Mouse (Mus musculus) CH12.LX (cell line): ENCODE data around the gene Cdsn.

Experiments used
- CHD1 ChIP-seq: IDR thresholded peaks from 2 replicates; pipeline ENCODE4 v1.6.1; 2012; ENCODE audit warnings: low read depth, low read length, improper control_type of control experiment, inconsistent platforms
- CTCF ChIP-seq, 2 experiments: IDR thresholded peaks in 1 of 2; conservative IDR thresholded peaks in 1 of 2; 2 replicates each; pipeline ENCODE4 v1.5.1; 2011 to 2012; ENCODE audit warnings: low read depth in 2 of 2, low read length in 2 of 2, improper control_type of control experiment in 1 of 2, inconsistent platforms in 1 of 2, mild to moderate bottlenecking in 1 of 2, moderate library complexity in 1 of 2
- GABPA ChIP-seq: IDR thresholded peaks from 2 replicates; pipeline ENCODE4 v1.6.1; 2012; ENCODE audit warnings: low read depth, low read length, improper control_type of control experiment, inconsistent platforms; ENCODE audit not compliant: insufficient replicate concordance
- MAFK ChIP-seq: IDR thresholded peaks from 2 replicates; pipeline ENCODE4 v1.6.1; 2011; ENCODE audit warnings: low read length, improper control_type of control experiment; ENCODE audit not compliant: insufficient replicate concordance
- MAX ChIP-seq: IDR thresholded peaks from 2 replicates; pipeline ENCODE4 v1.6.1; 2011; ENCODE audit warnings: low read length, improper control_type of control experiment
- MXI1 ChIP-seq: IDR thresholded peaks from 2 replicates; pipeline ENCODE4 v1.6.1; 2011; ENCODE audit warnings: mild to moderate bottlenecking, low read depth, low read length, improper control_type of control experiment
- MYC ChIP-seq: IDR thresholded peaks from 2 replicates; pipeline ENCODE4 v1.6.1; 2011; ENCODE audit warnings: low read depth, mild to moderate bottlenecking, improper control_type of control experiment, low read length
- POLR2A ChIP-seq: IDR thresholded peaks from 2 replicates; pipeline ENCODE4 v1.6.1; 2011; ENCODE audit warnings: low read depth, mild to moderate bottlenecking, improper control_type of control experiment, low read length
- POLR2AphosphoS2 ChIP-seq: IDR thresholded peaks from 2 replicates; pipeline ENCODE4 v1.6.1; 2011; ENCODE audit warnings: low read depth, low read length, improper control_type of control experiment
- USF1 ChIP-seq: IDR thresholded peaks from 2 replicates; pipeline ENCODE4 v1.6.1; 2014; ENCODE audit warnings: low read depth, mild to moderate bottlenecking, inconsistent platforms, low read length, improper control_type of control experiment
- USF2 ChIP-seq: conservative IDR thresholded peaks from 2 replicates; pipeline ENCODE4 v1.6.1; 2011; ENCODE audit warnings: low read depth, low read length, improper control_type of control experiment

GRCm38 (mm10) chr17:35514756-35515155 is 37.2 kb upstream of the Cdsn start:
- TF ChIP-seq CTCF (conservative IDR thresholded peaks at IDR 0.05 in 1 of 2, IDR thresholded peaks at IDR 0.05 in 1 of 2; ENCODE audit: low read depth in 2 of 2, low read length in 2 of 2) (no peak), CHD1 (no peak), USF2 (no peak), POLR2A (no peak), MAFK (no peak), GABPA (no peak), POLR2AphosphoS2 (no peak), MXI1 (no peak), MAX (no peak), MYC (no peak), USF1 (no peak)
